Comparison of ENCODE assay signal across 9 mouse cellular contexts in genomic region chr2:45279490-45279889, GRCm38 (mm10).
A peak's percentile ranks its signal among the peaks of the same experiment; 100 is the strongest.
DNase-seq lines count a peak whose midpoint lies in the region; ATAC-seq lines count a peak whose summit lies in the region.
"Had no signal": no experiment of that assay in that cellular context is flagged by ENCODE, and none has a peak within 500 bp of the region (broad histone marks: within the 10 kb centered on the region; RNA-seq: fewer than 3 reads in every experiment).

No protein-coding gene starts in this region.

- no peak overlapping the region for H3K27ac ChIP-seq in heart, embryonic 16.5 days (ENCODE audit: low read length)
- no peak overlapping the region for H3K27ac ChIP-seq in liver, embryonic 16.5 days (ENCODE audit: low read length)

- H3K9me3 ChIP-seq in heart, embryonic 16.5 days (replicated peaks; ENCODE audit: control insufficient read depth, low read length), result no peaks in the 10 kb centered on the region
- no peaks in the 10 kb centered on the region for H3K9me3 ChIP-seq in liver, embryonic 16.5 days (replicated peaks; ENCODE audit: control insufficient read depth, low read length)

- 69% methylated on average over 4 of the region's 4 CpGs for WGBS in heart, embryonic 16.5 days
- 17% methylated on average over 4 of the region's 4 CpGs for WGBS in liver, embryonic 16.5 days (ENCODE audit: insufficient replicate concordance)

- H3K9ac ChIP-seq in heart, embryonic 16.5 days (ENCODE audit: low read length), result no peak overlapping the region
- no peak overlapping the region for H3K9ac ChIP-seq in liver, embryonic 16.5 days (ENCODE audit: low read depth, low read length)

- 0 out of 2 replicates have a peak, but pooled peaks have one; percentile 37 for ATAC-seq in heart, embryonic 16.5 days (replicated peaks; ENCODE audit: extremely low read depth, insufficient read depth, low FRiP score)
- ATAC-seq in liver, embryonic 16.5 days (ENCODE audit: low read depth), result peak; percentile 62
- ATAC-seq: midbrain, embryonic 16.5 days had no signal

- H3K4me1 ChIP-seq in heart, embryonic 16.5 days (ENCODE audit: control insufficient read depth, insufficient read depth, low read length), result no peaks in the 10 kb centered on the region
- H3K4me1 ChIP-seq in liver, embryonic 16.5 days (ENCODE audit: control insufficient read depth, low read depth, low read length), result no peaks in the 10 kb centered on the region; the same call in 1 of the 2 replicates

- H3K4me3 ChIP-seq in heart, embryonic 16.5 days (ENCODE audit: low read length), result no peak overlapping the region
- no peak overlapping the region for H3K4me3 ChIP-seq in liver, embryonic 16.5 days (ENCODE audit: low read depth, low read length)

- no peak overlapping the region for H3K4me2 ChIP-seq in heart, embryonic 16.5 days (ENCODE audit: low read depth, low read length)
- no peak overlapping the region for H3K4me2 ChIP-seq in liver, embryonic 16.5 days (ENCODE audit: low read depth, low read length)

- H3K36me3 ChIP-seq in heart, embryonic 16.5 days (ENCODE audit: control insufficient read depth, insufficient read depth), result no peaks in the 10 kb centered on the region
- H3K36me3 ChIP-seq in liver, embryonic 16.5 days (ENCODE audit: control insufficient read depth, insufficient read depth), result no peaks in the 10 kb centered on the region

- no peaks in the 10 kb centered on the region for H3K27me3 ChIP-seq in heart, embryonic 16.5 days (ENCODE audit: control insufficient read depth, insufficient read depth, low read length)
- H3K27me3 ChIP-seq in liver, embryonic 16.5 days (ENCODE audit: control insufficient read depth, insufficient read depth, low read depth, low read length), result no peaks in the 10 kb centered on the region

- DNase-seq in heart, adult 9 months (ENCODE audit: low spot score in 2 of 2), result no peak
- peak; percentile 32 for DNase-seq in adrenal gland, postnatal 10 days
- peak; percentile 16 for DNase-seq in spleen, adult 12 weeks (ENCODE audit: low spot score)
- no peak for DNase-seq in gastrocnemius, postnatal 4 days (ENCODE audit: low spot score in 2 of 2)
- no peak for DNase-seq in heart, postnatal 4 days
- no peak for DNase-seq in kidney, postnatal 10 days

Comparison
In these comparisons a context has a peak if more than half of its experiments do, and no peak if none do; other contexts are left out.
1. DNase-seq: peak in adrenal gland, postnatal 10 days (single experiment) and spleen, adult 12 weeks (single experiment); none in heart, adult 9 months (0 of 2), gastrocnemius, postnatal 4 days (0 of 2), heart, postnatal 4 days (single experiment) and kidney, postnatal 10 days (single experiment).